Mouse (Mus musculus): ENCODE measurements around the gene Ccdc88b.

Ccdc88b gene

GRCm38 (mm10) chr19:6829870-6830555 lies 28.0 kb downstream of the Ccdc88b start:
- DNase-seq (ENCODE audit: inconsistent ontology term), result no peak

GRCm38 (mm10) chr19:6829069-6829468 lies 28.9 kb downstream of the Ccdc88b start:
- no peak for DNase-seq (ENCODE audit: inconsistent ontology term)

- DNase-seq (ENCODE audit: inconsistent ontology term), result no peak
These were observed 31.4 kb downstream of the Ccdc88b start for GRCm38 (mm10) chr19:6826601-6827000.

GRCm38 (mm10) chr19:6825384-6825783 lies 32.6 kb downstream of the Ccdc88b start:
- DNase-seq (ENCODE audit: inconsistent ontology term), result no peak

- no peak for DNase-seq (ENCODE audit: inconsistent ontology term)
These were observed 37.3 kb downstream of the Ccdc88b start for GRCm38 (mm10) chr19:6820538-6821195.

- no peak for DNase-seq (ENCODE audit: inconsistent ontology term)
These were observed 38.7 kb downstream of the Ccdc88b start for GRCm38 (mm10) chr19:6819143-6819827.

- DNase-seq (ENCODE audit: inconsistent ontology term), result no peak
These were observed 43.1 kb downstream of the Ccdc88b start for GRCm38 (mm10) chr19:6814958-6815357.

- peak; percentile 74 for DNase-seq (ENCODE audit: inconsistent ontology term)
These were observed 43.6 kb downstream of the Ccdc88b start for GRCm38 (mm10) chr19:6814366-6814765.

All from Muller cell, postnatal 12 days (primary cell).